8 mouse cellular contexts compared by ENCODE assay signal in genomic region chr11:109859939-109860469, GRCm38 (mm10). TPM values are rescaled to one million over a fixed set of nuclear protein-coding genes. Genes with fewer than 3 reads are reported as not detected.
A peak's percentile ranks its signal among the peaks of the same experiment; 100 is the strongest.
DNase-seq lines count a peak whose midpoint lies in the region; ATAC-seq lines count a peak whose summit lies in the region.

No protein-coding gene starts in this region.

- intact Hi-C loops in heart, postnatal 14 days (cut with DNase I) = loop anchor here (1.0 to 5.0 kb wide), 5 partner anchors 138 to 618 kb away; partner anchors contain the start of gene Fam20a

- DNase-seq in ovary, postnatal 36 days (ENCODE audit: low spot score) = peak; percentile 18
- DNase-seq in ovary, adult 18-20 months (ENCODE audit: low spot score) = no peak
- peak; percentile 42 for DNase-seq in c-Kit-positive CD71-positive TER-119-positive erythroid progenitor cells, embryonic 14.5 days (ENCODE audit: low spot score)
- peak; percentile 25 to 37 for DNase-seq in heart, postnatal 14 days
- peak; percentile 51 for DNase-seq in liver
- no peak for DNase-seq in ovary, postnatal 14 days (ENCODE audit: low spot score)
- no peak for DNase-seq in cerebellum, adult 11-12 months

- ATAC-seq in monocyte, adult 5-6 weeks (replicated peaks; ENCODE audit: insufficient number of reproducible peaks, low FRiP score, low TSS enrichment, poor library complexity, severe bottlenecking) = peak; percentile 83

RNA-seq across cellular contexts. Expression of gene 1700012B07Rik, which starts 32.2 kb away (rescaled TPM):
- not detected for total RNA-seq in heart, postnatal 14 days (2021)
- not detected in 3 replicates for total RNA-seq in monocyte, adult 5-6 weeks (2017)

Comparison
In these comparisons a context has a peak if more than half of its experiments do, and no peak if none do; other contexts are left out.
1. DNase-seq: peak in ovary, postnatal 36 days (single experiment), c-Kit-positive CD71-positive TER-119-positive erythroid progenitor cells, embryonic 14.5 days (single experiment), heart, postnatal 14 days (2 of 2) and liver (single experiment); none in ovary, adult 18-20 months (single experiment), ovary, postnatal 14 days (single experiment) and cerebellum, adult 11-12 months (single experiment).